Mouse (Mus musculus) brain, embryonic 14.5 days (tissue): ENCODE results near the gene Zfp423. TPM values are rescaled to one million over a fixed set of nuclear protein-coding genes. Genes with fewer than 3 reads are reported as not detected.
"Not testable (repeated sequence)": the region's sequence is repeated elsewhere in the genome, so short reads cannot be mapped to it uniquely, and the experiment has no call there.

Source experiments
- DNase-seq: peaks from one replicate; pipeline ENCODE4 v3.0.0-alpha.2; 2011; ENCODE audit warnings: low read depth
- CTCF ChIP-seq: fragments of 200-500 bp; IDR thresholded peaks from 2 replicates; pipeline ENCODE4 v1.5.1; 2012; ENCODE audit warnings: inconsistent platforms, mild to moderate bottlenecking, moderate library complexity, borderline replicate concordance; ENCODE audit not compliant: insufficient read depth, insufficient read length; ENCODE audit errors: extremely low read depth
- POLR2A ChIP-seq: fragments of 200-500 bp; IDR thresholded peaks from 2 replicates; pipeline ENCODE4 v1.6.1; 2012; ENCODE audit warnings: mild to moderate bottlenecking, inconsistent platforms, borderline replicate concordance; ENCODE audit not compliant: poor library complexity, insufficient read depth, insufficient read length, severe bottlenecking; ENCODE audit errors: extremely low read depth
- polyA plus RNA-seq: library from polyadenylated mRNA; depleted of rRNA; stranded (reverse); fragments of >200 nt; gene quantifications from 2 replicates; pipeline ENCODE4 v1.2.3, GENCODE M21; 2012

The Zfp423 gene
- polyA plus RNA-seq, 1 experiment, result 113 TPM

DNA sequence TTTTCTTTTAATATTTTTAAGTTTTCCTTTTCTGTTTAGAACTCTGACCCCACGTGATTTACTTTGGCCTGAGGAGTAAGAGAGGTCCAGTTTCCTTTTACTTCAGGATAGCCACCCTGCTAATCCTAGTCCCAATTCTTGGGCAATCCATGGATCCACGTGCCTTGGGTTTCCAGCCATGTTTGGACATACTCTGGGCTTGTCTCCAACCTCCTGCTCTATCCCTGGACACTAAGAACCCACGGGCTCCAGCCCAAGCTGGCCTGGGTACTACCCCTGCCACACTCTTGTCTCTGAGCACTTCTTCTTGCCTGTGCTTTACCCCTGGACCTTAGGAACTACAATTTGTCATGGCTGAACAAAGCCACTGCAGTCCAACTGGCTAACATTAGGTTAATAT is 107.5 kb downstream of the Zfp423 start:
- TF ChIP-seq CTCF (no peak), POLR2A (no peak)
- DNase-seq, result no peak

- TF ChIP-seq CTCF, result no peak
- no peak for TF ChIP-seq POLR2A
- DNase-seq, result no peak
Observed at GRCm38 (mm10) chr8:87851380-87851779, 108.0 kb downstream of the Zfp423 start.

DNA sequence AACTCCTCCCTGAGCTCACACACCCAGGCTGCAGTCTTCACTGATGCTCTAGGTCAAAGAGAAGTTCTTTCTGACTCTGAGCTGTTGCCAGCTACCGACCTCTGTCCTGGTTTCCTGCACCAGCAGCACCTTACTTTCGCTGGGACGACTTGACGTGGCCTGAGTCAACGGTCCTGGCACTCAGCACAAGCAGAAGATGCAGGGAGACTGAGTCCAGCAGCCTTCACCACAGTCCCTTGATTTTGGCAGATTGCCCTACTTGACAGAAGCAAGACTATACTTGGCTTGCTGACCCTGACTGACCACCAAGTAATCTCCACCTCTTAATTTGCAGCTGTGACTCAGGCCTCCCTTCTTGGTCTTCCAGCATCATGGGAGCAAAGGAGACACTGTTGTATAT is 110.6 kb downstream of the Zfp423 start:
- TF ChIP-seq CTCF (no peak), POLR2A (no peak)
- DNase-seq, result no peak

GRCm38 (mm10) chr8:87847796-87848195 is 111.6 kb downstream of the Zfp423 start:
- DNase-seq, result no peak
- TF ChIP-seq CTCF (no peak), POLR2A (no peak)

GRCm38 (mm10) chr8:87842096-87842495 is 117.3 kb downstream of the Zfp423 start:
- DNase-seq, result not testable (repeated sequence)

- DNase-seq, result no peak
- TF ChIP-seq CTCF, result no peak
- TF ChIP-seq POLR2A, result no peak
Observed at GRCm38 (mm10) chr8:87837266-87837665, 122.1 kb downstream of the Zfp423 start.

- peak; percentile 98 for DNase-seq
- no peak for TF ChIP-seq CTCF
- TF ChIP-seq POLR2A, result no peak
Observed at GRCm38 (mm10) chr8:87836866-87837265, 122.5 kb downstream of the Zfp423 start.

DNA sequence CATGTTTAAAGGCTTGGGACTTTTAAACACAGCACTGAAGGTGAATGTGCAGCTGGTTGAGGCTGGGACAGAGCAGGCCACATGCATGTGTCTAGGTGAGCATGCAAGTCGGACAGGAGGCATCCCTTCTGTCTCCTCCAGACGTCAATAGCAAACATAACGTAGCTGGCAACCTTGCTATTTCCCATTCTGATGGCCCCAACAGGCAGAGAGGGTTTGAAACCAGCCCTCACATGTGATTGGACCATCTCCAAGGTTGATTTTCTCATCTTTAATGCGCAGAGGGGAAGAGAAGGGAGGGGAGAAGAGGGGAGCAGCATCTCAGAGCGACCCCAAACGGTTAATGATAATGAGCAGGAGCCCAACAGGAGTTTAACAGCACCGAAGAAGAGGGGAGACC is 123.5 kb downstream of the Zfp423 start:
- peak; percentile 87 for DNase-seq
- TF ChIP-seq CTCF (no peak), POLR2A (no peak)

DNA sequence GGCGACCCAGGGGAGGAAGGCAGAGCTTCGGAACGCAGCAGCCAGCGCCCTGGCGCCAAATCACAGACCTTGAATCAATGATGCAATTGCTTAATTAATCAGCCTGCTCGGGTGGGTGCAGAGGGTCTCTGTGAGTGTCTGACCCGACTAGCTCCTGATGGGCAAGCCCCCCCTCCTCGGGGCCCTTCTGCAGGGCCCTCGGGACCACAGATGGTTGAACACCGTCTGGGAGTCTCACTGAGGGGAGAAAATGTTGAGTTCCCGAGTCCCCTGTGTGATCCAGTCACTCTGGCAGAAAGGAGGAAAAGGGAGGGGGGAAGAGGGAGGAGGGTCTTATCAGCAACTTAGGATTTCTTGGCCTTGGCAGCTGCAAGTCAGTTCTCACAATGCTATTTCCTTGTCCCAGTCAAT is 124.0 kb downstream of the Zfp423 start:
- peak; percentile 84 for DNase-seq

DNA sequence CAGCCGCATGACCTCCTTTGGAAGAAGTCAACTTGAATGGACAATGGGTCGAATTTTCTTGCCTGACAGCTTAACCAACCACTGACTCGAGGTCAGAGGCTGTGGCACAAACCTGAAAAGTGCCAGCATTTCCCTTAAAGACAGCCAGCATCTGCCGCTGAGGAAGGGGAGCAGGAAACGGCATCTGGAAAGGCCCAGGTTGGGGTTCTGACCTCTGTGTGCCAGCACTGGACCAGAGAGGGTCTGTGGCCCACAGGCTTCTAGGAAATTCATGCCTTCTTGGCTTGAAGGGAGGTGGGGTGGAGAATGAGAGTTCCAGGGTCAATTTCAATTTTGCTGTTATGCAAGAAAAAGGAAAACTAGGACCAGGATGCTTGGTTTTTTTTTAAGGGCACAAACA is 124.7 kb downstream of the Zfp423 start:
- no peak for TF ChIP-seq CTCF
- TF ChIP-seq POLR2A, result no peak
- DNase-seq, result no peak

More for the DNA sequence above, 124.0 kb downstream of the Zfp423 start:
- TF ChIP-seq CTCF (no peak), POLR2A (no peak)

DNA sequence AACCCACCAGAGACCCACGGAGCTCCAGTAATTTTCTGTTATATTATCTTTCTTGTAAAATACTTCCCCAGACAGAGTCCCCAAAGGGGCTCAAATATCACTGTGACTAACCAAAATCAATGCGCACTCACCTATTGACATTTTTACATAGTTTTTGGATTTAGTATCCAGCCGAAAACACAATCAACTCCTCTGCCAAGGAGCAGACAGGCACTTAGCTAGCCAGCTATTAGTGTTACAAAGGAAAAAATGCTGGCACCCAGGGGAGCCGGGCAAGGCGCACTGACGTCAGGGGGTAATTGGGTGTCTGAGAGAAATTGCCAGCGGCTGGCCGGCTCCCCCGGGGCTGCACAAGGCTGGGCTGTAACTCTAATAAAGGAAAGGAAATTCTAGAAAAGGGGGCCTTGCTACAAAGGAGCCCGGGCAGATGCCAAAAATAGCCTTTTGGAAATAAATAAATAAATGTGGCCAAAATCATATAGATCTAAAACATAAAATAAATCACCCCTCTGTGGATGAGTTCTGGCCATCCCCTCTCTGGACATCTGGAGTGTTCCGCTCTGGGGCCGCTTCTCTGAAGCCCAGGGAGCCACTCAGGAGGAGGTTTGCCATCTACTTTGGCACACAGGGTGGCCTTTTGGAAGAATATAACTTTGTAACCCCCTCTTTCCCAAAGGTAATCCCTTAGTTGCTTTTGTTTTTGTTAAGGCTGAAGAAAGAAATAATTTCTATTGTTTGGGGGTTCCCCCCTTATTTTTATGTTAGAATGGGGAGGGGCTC is 125.4 kb downstream of the Zfp423 start:
- TF ChIP-seq POLR2A (no peak), CTCF (no peak)
- peak; percentile 70 for DNase-seq

DNA sequence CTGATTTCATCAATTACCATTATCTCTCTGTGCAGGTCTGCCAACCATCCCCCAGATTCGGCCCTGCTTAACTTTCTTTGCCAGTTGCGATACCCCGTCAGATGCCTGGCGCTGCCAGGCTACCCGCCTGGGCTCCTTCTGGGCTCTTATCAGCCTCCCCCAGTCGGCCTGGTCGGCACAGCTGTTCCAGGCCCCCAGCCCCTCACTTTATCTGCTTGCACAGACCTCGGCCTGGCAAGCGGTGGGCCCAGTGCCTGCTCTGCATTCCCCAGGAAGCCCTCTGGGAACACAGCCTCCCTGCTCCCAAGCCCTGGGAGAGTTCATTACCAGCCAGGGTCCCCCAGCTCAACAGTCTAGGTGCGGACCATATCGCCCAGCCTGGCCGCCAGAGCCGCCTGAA is 126.1 kb downstream of the Zfp423 start:
- TF ChIP-seq POLR2A, result no peak
- TF ChIP-seq CTCF, result no peak
- DNase-seq, result peak; percentile 79
